Mouse (Mus musculus) small intestine, adult 2 months (tissue): ENCODE measurements around the gene Gm16181.

Experiments used
- CTCF ChIP-seq: fragments of 200-500 bp; IDR thresholded peaks from 2 replicates; pipeline ENCODE4 v1.5.1; 2012; ENCODE audit warnings: low read depth, mild to moderate bottlenecking, control low read depth, inconsistent platforms, low read length, moderate library complexity, mixed read lengths; ENCODE audit not compliant: insufficient replicate concordance, insufficient read length; ENCODE audit errors: extremely low read depth
- POLR2A ChIP-seq: fragments of 200-500 bp; IDR thresholded peaks from 2 replicates; pipeline ENCODE4 v1.6.1; 2012; ENCODE audit warnings: low read depth, mild to moderate bottlenecking, control low read depth, inconsistent platforms, low read length, moderate library complexity

DNA sequence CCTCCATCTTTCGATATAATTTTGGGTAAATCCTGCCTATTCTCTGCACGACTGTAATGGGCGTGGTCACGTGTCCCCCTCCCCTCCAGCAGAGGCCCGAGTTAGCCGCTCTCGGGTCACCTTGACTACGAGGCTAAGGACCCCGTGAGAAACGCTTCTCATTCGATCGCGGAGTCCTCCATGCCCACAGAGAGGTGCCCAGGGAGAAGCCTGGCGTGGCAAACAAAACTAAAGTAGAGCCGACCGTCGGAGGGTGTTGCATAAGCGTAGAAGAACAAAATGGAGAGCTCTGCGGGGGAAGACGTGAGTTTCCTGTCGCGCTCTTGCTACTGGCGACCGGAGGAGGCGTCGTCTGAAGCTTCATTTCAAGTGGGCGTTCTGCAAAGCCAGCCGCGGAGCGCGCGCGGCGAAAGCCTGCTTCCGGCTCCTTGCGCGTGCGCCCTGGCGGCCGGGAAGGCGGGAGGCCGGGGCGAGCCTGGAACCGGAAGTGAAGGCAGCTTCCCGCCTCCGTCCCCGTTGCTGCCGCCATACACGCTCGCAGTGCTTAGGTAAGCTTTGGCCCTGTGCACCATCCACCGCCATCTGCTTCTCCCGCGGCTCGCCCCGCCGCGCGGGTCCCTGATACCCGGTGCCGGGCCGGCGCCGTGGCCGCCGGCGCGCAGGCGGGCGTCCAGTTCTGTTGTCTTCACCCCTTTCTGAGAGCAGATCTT, 20.8 kb downstream of the Gm16181 start, which contains the start of gene Ddx39b:
- TF ChIP-seq POLR2A (peak; percentile 67; the same call in 1 of the 2 replicates), CTCF (no peak)
